Mouse (Mus musculus): ENCODE data around the gene Nufip2.
"Not testable (repeated sequence)": the region's sequence is repeated elsewhere in the genome, so short reads cannot be mapped to it uniquely, and the experiment has no call there.

Nufip2 gene

DNA sequence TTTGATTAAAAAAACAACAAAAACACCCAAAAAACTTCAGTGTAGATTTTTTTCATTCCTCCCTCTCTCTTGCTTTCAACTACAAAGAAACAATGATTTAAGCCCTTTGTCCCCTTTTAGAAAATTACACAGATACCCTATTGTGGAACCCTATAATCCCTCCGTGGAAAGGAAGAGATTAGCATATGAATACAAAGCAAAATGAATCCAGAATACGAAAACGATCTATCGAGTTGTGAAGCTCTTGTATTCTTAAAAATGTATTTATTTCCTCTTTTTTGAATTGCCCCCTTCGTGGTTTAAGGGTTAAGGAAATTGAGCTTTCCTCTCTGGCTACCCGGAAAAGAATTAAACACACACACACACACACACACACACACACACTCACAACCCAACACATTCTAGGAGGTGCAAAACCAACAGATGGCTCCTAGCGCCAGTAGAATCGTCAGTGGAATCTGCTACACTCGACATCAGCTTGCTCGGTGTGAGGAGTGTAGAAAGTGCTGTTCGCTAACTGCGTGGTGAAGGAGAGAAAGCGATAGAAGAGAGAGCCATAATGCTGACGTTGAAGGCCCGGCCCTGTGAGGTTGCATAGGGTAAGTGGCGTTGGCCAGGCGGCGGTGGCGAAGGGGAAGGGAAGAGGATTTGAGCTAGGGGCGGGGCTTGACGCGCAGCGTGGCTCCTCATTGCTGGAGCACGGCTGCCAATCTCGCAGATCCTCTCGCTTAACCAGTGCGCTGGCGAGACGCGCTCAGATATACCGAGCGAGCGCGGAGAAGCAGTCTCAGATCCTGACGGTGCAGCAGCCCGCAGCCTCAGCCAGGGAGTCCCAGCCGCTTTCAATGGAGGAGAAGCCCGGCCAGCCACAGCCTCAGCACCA lies at the start of gene Nufip2:
Gene Nufip2, plus strand, starts transcription at position 773 of the 883 bp plus-strand sequence.
- in situ Hi-C loops (cut with MboI, MseI), result no loop called here

DNA sequence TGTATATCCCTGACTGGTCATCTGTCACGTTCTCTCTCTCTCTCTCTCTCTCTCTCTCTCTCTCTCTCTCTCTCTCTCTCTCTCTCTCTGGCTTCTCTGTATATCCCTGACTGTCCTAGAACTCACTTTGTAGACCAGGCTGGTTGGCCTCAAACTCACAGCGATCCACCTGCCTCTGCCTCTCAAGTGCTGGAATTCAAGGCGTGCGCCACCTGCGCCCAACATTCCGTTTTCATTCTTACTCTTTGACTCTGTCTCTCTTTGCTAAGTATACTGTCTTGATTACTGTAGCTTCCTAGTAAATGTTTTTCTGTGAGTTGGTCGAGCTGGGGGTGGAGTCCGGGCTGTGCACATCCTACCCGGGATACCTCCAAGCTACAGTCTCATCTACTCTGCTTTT lies 44.6 kb upstream of the Nufip2 start:
- in situ Hi-C loops (cut with MboI, MseI), result no loop called here

DNA sequence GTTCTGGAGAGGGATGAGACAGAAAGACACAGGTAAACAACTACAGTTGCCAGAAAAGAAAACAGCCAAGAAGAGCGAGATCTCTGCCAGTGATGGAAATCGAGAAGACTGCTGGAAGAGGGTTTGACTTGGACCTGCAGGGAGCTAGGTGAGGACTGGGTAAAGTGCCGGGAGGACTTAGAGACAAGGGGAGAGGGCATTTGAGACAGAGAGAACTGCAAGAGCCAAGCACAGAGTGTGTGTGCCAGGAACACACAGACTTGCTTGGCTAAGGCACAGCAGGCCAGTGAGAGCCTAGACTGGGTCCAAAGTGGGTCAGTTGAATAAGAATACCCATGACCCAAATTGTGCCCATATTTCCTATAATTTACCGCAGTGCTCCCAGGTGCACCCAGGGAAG lies 40.5 kb upstream of the Nufip2 start:
- in situ Hi-C loops (cut with MboI, MseI), result no loop called here

DNA sequence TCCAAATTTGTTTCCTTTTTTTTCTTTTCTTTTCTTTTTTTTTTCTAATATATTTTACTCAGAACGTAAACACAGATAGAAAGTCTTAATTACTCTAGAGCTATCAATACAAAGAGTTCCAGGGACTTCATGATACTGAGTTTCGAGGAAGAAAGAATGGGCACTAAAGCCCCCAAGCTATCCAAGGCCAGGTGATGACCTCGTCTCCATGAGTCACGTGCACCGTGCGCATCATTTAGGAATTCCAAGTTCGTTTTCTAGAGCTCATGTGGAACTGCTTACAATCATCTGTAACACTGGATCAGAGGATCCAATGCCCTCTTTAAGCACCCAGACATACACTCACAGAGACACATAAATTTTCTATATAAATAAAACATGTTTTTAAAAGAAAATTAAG lies 37.1 kb upstream of the Nufip2 start:
- in situ Hi-C loops (cut with MboI, MseI), result no loop called here

DNA sequence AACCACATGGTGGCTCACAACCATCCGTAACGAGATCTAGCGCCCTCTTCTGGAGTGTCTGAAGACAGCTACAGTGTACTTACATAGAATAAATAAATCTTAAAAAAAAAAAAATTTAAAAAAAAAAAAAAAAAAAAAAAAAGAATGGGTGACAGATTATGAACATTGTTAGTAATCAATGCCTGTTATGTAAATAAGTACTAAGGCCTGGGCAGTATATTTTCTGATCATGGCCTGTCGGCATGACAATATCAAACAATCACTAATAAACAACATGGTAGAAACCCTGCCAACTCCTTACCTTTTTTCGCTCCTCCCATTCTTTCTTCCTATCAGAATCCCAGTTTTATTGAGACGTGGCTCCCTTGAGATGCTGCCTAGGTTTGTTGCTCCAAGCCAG lies 33.5 kb upstream of the Nufip2 start:
- in situ Hi-C loops (cut with MboI, MseI), result loop anchor here (5.0 kb wide), 1 partner anchor 70 kb away; no protein-coding TSS in a partner anchor

DNA sequence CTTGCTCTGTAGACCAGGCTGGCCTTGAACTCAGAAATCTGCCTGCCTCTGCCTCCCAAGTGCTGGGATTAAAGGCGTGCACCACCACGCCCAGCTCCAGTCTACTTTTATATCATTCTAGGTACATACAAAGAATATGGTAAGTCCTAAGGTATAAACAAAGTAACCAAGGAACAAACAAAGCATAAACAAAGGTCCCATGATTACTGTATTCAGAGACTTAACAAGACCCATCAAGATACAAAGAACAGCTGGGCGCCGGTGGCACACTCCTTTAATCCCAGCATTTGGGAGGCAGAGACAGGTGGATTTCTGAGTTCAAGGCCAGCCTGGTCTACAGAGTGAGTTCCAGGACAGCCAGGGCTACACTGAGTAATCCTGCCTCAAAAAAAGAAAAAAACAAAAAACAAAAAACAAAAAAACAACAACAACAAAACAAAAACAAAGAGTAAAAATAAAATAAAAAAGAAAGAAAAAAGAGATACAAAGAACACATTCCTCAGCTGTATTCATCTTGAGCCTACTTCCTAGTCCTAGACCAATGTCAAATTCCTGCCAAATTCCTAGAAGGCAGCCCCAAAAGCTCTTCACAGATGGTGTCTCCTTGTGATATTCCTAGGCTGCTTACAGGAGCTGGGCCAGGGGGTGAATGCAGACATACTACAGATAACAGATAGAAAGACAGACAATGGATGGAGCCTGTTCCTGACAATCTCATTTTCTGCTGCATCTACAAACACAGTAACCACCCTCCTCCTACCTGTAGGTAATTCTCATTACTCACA lies 32.4 kb upstream of the Nufip2 start:
- in situ Hi-C loops (cut with MboI, MseI), result loop anchor here (5.0 kb wide), 1 partner anchor 71 kb away; no protein-coding TSS in a partner anchor

DNA sequence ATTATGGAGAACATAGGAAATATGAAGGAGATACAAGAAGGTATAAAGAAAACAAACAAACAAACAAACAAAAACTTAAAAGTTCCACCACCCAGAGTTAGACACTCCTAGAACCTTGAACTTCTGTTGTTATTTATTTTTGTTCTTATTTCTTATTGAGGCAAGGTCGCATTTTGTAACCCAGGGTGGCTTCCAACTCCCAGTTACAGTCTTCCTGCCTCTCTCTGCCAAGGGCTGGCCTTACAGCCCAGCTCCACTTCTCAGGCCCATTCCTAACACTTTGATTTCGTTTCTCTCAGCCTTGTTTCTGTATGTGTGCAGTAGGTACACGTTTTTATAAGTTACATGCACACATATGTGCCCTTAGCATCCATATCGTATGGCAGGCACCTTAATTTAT lies 26.0 kb upstream of the Nufip2 start:
- in situ Hi-C loops (cut with MboI, MseI), result loop anchor here (5.0 kb wide), 1 partner anchor 302 kb away; no protein-coding TSS in a partner anchor

DNA sequence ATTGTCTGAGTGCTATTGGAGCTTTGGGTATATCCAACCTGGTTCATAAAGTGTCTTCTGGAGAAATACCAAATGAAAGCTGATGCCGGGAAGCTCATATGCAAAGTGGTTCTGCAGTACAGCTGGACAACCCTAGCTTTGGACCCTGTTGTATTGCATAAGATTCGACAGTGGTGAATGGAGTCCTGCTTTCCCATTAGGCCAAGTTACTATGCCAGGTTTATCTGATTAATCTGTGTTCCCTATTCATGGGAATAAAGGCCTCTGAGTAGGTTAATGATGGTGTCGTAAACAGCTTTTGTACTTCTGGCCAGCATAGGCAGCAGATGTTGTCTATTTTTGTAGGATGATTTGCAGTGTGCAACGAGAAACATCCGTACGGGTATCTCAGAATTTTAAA lies 22.3 kb upstream of the Nufip2 start:
- in situ Hi-C loops (cut with MboI, MseI), result no loop called here

DNA sequence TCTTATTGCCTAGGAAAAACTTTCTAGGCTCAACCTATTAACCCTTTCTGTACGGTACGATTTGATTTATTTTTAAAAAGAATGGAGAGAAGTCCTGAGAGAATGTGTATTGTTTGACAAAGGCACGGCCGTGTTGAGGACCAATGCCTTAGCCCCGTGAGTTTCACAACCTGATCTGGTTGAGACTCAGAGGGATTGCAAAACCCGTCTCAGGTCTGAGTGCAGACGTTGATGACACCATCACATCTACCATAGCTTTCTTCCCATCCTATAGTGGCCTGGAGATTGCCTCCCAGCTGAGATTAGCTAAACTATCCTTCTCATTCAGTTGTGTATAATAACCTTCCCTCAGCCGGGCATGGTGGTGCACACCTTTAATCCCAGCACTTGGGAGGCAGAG lies 21.9 kb upstream of the Nufip2 start:
- in situ Hi-C loops (cut with MboI, MseI), result no loop called here

DNA sequence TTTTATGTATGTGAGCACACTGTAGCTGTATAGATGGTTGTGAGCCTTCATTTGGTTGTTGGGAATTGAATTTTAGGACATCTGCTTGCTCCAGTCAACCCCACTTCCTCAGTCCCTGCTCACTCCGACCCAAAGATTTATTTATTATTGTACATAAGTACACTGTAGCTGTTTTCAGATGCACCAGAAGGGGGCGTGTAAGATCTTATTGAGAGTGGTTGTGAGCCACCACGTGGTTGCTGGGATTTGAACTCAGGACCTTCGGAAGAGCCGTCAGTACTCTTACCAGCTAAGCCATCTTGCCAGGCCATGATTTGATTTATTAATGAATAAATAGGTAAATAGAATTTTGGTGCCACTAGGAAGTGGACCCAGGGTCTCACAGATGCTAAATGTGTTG lies 20.6 kb upstream of the Nufip2 start:
- in situ Hi-C loops (cut with MboI, MseI), result not testable (repeated sequence)

DNA sequence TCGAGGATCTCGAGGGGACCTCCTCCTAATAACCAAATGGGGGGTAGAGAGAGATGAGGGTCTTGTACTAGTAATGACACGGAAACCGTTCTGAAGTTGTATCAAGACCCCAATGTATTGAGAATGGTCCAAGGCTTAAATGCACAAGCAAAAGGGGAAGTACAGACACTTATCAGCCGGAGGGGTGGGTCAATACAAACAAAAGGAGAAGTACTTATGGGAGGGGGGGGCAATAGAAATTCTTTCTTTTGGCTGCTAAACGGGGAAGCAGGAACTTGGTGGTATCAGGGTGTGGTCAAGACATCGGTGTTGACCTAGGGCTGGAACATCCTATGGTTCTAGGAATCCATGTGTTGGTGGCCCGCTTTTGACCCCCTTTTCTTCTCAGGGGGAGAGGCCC lies 19.2 kb upstream of the Nufip2 start:
- in situ Hi-C loops (cut with MboI, MseI), result not testable (repeated sequence)

DNA sequence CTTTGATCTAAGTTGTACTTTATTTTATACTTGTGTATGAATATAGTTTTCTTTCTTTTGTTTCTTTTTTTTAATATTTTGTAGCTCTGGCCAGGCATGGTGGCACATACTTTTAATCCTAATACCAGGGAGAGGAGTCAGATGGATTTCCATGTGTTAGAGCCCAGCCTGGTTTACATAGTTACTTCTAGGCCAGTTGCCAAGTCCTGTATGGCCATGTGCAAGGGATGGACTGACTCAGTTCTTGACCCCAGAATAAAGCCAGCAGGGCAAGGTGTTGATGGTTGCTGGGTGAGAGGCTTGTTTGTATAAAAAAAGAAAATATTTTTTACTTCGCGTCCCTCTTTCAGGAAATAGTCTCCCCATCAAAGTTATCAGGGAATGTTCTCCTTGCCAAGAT lies 13.2 kb upstream of the Nufip2 start:
- in situ Hi-C loops (cut with MboI, MseI), result no loop called here

DNA sequence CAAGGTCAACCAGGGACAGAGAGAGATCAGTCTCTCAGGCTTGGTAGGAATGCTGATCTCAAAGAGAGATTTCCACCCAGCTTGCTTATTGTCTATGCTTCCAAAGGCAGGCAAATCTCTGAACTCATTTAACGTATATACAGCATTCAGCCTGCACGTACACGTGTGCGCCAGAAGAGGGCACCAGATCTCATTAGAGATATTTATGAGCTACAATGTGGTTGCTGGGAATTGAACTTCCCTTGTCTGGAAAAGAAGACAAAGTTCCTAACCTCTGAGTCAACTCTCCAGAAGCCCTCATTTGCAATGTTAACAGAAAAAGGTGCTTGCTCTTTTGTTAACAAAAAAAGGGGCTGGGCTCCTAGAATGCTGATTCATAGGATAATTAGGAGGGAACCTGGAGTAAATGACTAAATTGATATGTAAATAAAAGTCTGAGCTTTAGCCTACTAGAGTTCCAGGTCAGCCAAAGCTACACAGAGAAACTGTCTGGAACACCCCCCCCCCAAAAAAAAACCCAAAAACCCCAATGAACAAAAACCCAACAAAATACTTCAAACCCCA lies 12.4 kb upstream of the Nufip2 start:
- in situ Hi-C loops (cut with MboI, MseI), result no loop called here

DNA sequence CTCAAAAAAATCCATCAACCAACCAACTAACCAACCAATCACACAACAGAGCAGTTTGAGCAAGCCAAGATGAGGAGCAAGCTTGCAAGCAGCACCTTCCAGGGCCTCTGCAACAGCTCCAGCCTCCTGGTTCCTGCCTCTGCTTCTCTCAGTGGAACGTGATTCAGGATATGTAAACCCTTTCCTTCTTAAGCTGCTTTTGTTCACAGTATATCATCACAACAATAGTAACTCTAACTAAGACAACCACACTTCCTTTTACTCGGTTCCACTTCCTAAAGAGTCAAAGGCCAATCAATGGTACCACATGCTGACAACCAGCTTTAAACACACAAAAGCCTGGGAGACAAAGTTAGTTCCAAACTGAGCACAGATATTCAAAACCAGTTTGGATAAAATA lies 5.9 kb upstream of the Nufip2 start:
- in situ Hi-C loops (cut with MboI, MseI), result no loop called here

DNA sequence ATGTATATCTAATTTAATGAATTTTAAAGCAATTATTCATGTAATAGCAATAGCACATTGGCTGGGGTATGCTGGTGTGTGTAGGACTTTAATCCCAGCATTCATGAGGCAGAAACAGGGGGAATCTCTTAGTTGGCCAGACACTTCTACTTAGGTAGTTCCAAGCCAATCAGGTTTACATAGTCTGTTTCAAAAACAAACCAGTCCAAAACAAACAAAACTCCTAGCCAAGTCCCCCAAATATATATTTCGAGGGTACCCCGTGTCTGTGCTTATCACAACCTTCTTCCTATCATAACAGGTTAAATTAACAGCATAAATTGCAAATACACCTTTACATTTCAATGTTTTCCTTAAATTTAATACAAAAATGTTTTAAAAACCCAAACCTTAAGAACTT lies 1.1 kb upstream of the Nufip2 start:
- in situ Hi-C loops (cut with MboI, MseI), result no loop called here

DNA sequence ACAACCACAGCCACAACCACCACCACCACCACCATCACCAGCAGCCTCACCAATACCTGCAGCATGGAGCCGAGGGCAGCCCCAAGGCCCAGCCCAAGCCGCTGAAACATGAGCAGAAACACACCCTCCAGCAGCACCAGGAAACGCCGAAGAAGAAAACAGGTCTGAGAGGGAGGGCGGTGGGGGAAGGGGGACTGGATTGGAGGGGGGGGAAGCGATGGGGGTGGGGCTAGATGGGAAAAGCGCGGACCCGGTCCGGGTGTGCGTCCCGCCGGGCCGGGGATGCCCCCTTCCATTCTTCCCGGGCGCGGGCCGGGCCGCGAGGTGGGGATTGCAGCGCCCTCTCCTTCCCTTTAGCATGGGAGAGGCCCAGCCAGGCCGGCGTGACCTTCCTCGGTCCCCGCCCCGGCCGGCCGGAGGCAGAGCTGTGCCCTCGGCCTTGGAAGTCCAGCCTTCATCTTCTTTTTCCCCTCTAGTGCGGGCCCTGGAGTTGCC lies 438 bp downstream of the Nufip2 start:
- in situ Hi-C loops (cut with MboI, MseI), result no loop called here

DNA sequence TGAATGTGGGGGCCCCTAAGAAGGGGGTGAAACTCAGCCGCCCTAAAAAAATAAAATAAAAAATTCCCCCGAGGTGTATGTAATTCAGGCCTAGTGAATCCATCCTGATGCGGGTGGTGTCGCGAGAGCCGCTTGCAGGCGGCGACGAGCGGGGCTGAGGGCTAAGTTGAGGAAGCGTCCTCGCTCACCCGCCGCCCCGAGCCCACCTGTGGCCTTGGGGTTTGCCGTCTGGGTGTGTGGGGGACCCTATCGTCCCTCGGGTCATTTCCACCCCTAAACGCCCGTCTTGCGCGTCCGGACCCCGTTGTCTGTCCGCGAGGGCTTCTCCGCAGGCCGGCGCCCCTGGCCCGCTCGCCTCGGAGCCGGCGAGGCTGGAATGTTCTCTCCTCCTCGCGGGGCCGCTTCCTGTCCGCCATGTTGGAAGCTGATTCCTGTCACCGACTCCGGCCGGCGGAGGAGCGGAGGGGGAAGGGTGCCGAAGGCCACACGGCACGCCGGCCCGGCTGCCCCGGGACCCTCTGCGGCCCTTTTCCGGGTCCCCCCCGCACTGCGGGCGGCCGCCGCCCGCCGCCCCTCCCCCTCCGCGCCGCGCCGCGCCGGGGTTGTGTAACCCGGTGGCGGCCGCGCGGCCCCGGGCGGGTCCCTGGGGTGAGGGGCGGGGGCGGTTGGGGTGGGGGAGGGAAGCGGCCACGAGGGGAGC lies 1.0 kb downstream of the Nufip2 start:
- in situ Hi-C loops (cut with MboI, MseI), result no loop called here

DNA sequence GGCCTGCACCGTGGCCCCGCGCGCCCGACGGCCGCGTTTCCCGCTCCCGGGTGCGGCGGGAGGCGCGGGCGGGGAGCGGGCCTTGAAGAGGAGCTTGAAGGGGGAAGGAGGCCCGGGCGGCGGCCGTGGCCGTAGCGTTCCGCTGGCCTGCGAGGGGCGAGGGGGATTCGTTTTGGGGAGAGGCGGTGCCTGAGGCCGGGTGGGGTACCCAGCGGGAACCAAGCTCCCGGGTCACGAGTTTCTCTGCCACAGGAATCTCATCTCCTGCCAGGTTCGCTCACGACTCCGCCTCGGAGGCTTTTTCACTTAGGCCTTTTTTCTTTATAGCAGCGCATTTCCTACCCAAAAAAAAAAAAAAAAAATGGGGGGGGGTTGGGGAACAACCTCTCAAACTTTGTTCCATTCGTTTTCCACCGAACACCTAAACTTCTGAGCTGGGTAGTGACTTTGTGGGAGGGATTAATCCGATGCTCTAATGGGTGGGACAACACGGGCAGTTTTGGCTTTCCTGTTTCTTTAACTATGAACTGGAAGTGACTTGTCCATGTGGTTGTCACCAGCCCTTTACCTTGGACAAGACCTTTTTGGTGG lies 1.7 kb downstream of the Nufip2 start:
- in situ Hi-C loops (cut with MboI, MseI), result no loop called here

DNA sequence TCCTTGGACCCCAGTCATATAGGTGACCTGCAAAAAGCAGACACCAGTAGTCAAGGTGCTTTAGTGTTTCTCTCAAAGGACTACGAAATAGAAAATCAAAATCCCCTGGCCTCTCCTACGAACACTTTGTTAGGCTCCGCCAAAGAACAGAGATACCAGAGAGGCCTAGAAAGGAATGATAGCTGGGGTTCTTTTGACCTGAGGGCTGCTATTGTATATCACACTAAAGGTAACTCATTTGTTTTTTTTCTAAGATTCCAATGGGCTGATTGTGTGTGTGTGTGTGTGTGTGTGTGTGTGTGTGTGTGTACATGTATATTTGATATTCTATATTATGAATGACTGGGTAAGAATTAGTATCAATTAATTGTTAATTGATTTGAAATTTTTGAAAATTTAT lies 7.1 kb downstream of the Nufip2 start:
- in situ Hi-C loops (cut with MboI, MseI), result no loop called here

DNA sequence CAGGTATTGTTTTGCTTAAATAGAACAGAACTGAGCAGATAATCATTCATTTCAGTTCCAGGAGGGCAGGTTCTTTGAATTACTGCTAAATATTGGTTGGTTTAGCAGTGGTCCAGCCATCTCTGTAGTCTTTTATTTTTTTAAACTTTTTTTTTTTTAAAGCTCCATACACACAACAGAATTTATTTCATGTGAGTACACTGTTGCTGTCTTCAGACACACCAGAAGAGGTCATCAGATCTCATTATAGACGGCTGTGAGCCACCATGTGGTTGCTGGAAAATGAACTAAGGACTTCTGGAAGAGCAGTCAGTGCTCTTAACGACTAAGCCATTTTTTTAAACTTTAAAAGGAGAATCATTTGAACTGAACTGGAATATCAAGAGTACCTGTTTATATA lies 11.3 kb downstream of the Nufip2 start:
- in situ Hi-C loops (cut with MboI, MseI), result no loop called here

DNA sequence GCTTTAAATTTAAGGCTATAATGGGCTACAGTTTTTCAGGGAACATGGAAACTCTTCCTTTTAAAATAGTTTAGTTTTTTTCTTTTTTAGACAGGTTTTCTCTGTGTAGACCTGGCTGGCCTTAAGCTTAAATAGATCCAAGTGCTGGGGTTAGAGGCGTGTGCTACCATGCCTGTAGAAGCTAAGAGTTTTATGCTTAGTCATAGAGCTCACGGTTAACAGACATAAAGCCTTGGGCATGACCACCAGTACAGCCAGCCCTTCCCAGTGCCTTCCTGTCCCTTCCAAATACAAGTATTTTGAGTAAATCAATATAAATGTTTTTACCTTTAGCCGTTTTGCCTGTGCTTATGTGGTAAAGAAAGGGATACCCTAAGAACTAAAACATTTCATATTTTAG lies 20.0 kb downstream of the Nufip2 start:
- in situ Hi-C loops (cut with MboI, MseI), result no loop called here

All from T-helper 2 cell (primary cell).